Mouse (Mus musculus) testis, adult 2 months (tissue): ENCODE measurements around the gene Hacl1.

Experiments
- CTCF ChIP-seq: fragments of 200-500 bp; IDR thresholded peaks from 2 replicates; pipeline ENCODE4 v1.5.1; 2012; ENCODE audit warnings: low read depth, mild to moderate bottlenecking, inconsistent platforms, low read length, moderate library complexity; ENCODE audit not compliant: control insufficient read depth, insufficient read depth, insufficient replicate concordance
- POLR2A ChIP-seq: fragments of 200-500 bp; IDR thresholded peaks from 2 replicates; pipeline ENCODE4 v1.6.1; 2012; ENCODE audit warnings: low read depth, mild to moderate bottlenecking, inconsistent platforms, low read length, moderate library complexity; ENCODE audit not compliant: control insufficient read depth

DNA sequence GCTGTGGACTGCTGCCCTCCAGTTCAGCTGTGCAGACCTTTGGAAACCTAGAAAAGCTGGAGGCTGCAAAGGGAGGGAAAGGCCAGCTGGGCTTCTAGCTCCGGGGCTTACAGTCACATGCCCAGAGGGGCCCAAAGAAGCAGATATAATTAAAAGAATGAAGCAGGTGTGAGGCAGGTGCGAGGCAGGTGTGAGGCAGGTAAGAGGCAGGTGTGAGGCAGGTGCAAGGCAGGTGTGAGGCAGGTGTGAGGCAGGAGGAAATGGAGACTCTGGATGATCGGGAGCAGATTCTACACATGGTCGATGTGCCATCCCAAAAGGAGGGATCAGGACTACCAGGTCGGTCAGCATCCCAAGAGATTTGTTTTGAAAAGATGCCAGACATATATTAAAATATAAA, 69.7 kb downstream of the Hacl1 start:
- no peak for TF ChIP-seq CTCF
- no peak for TF ChIP-seq POLR2A
